Mouse (Mus musculus) common myeloid progenitor, adult 5-6 weeks (primary cell): ENCODE measurements at regions not wholly inside any gene's neighbourhood (a gene's known extent, or its start where the extent isn't known, plus 50 kb on each side); places are given as distances from the start of the nearest gene placed in this dataset.
A peak's percentile ranks its signal among the peaks of the same experiment; 100 is the strongest.

ENCODE experiments used
- ATAC-seq: replicated peaks from 2 replicates; pipeline ENCODE4 v1.8.0; 2016; ENCODE audit warnings: low read depth, mild to moderate bottlenecking, moderate TSS enrichment, inconsistent platforms; ENCODE audit not compliant: poor library complexity, severe bottlenecking

DNA sequence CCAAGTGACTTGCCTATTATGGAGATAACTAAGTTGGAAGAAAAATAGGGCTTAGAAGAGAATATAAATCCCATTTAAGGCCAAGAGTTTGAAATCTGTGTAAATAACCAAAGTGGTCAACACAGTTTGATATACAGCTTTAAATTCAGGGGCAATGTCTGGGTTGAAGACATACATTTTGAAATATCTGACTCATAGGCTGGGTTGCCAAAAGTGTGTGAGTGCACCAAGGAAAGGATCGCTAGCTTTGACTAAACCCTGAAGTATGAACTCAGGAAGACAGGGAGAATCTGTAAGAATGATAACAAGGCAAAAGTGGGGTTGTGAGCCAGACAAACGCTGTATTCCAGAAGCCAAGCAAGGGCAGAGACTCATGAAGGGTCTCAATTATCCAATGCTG is 288.1 kb downstream of the Inhba start:
- no peak for ATAC-seq

GRCm38 (mm10) chr13:16314669-16315068 is 303.0 kb downstream of the Inhba start:
- ATAC-seq = peak; percentile 100

DNA sequence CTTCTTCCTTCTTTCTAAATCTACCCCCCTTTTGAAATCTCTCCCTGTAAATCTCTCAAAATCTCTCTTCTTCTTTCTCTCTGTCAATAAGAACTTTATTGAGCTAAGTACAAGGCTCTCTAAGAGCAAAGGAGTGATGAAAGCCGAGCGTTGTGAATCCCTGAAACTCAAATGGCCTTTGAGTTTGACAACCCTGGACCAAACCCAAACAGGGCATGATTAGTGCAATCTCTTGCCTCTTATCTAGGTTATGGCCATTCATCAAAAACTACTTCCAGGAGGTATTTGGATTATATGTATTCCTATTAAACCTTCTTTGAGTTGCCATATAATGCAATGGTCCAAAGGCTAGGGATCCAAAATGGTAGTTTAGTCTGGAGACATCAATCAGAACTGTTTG is 304.0 kb downstream of the Inhba start:
- no peak for ATAC-seq

- no peak for ATAC-seq
Measured at GRCm38 (mm10) chr13:16316581-16316980, 304.9 kb downstream of the Inhba start.

- no peak for ATAC-seq
Measured at GRCm38 (mm10) chr13:16317412-16317811, 305.8 kb downstream of the Inhba start.

GRCm38 (mm10) chr13:16320392-16320791 is 308.7 kb downstream of the Inhba start:
- no peak for ATAC-seq

DNA sequence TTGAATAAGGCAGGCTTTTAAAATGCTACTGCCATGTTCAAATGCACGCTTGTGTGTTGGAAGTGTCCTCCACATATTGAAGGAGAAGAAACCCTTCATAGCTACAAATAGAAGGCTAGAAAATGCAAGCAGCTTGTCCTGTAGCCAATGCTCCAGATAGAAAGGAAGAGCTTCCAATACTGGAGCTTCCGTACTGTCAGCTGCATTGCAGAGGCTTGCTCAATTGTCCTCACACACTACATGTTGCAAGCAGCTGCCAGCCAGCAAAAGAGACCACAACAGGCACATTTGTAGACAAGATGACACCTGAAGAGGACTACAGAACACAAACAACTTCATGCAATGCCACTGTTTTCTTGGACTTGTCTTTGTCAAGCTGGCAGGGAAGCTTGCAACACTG is 314.0 kb downstream of the Inhba start:
- ATAC-seq = no peak

GRCm38 (mm10) chr13:16341727-16342126 is 330.1 kb downstream of the Inhba start:
- ATAC-seq = no peak

GRCm38 (mm10) chr13:16342171-16342570 is 330.5 kb downstream of the Inhba start:
- no peak for ATAC-seq

DNA sequence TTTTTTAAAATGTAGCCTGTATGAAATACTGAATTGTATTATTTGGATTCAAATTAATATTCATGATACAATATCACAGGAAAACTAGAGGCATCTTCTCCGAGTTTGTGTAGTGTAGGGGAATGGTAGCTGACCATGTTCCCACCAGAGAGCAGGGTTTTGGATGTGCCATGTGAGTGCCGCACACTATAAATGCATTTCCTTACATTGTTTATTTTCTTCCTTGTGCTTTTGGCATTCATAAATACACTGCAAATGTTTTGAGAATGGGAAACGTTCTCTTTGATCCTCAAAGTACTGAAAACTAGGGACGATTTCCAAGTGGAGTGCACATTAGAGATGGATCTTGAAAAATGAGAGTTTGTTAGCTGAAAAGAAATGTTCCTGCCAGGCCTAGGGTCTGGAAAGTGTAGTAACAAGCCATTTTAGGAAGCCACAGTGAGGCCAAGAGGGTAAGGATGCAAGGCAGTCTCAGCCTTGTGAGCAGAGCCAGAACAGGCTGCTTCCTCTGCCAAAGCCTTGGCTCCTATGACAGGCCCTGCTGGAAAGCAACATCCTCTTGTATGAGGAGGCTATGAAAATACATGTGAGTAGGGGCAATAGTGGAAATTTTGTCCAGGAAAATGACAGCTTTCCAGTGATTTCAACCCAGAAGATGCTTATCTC is 331.8 kb downstream of the Inhba start:
- ATAC-seq = no peak

DNA sequence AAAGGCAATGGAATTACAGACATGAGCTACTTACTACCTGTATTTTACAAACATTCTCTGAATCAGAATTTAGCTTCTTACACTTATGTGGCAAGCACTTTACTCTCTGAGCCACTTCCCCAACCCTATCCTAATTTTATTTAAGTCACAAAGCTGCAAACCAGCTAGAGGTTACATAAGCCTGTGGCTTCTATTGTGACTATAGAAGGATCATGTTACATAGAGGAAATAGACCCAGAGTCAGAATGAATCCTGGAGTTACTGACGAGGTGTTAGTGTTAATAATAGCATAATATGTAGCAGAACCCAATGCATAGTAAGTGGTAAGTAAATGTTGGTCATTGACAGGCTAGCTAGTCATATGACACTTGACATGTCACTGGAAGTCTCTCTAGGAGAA is 337.7 kb downstream of the Inhba start:
- peak; percentile 92 for ATAC-seq

DNA sequence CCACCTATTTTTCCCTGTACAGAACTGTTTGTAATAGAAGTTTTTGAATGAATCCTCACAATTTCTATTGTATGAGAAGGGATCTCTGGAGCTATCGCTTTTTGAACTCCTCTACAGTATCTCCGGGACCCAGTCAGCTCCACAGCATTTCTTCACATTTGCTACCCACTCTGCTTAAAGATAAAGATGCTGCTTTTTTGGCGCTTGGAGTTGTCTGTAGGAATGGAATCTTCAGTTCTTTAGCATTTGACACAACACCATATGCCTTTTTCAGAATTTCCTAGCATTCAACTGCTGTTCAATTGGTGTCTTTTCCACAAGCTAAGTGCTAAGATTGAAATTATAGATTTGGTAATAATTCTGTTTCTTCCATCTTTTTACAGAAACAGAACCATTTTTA is 338.4 kb downstream of the Inhba start:
- no peak for ATAC-seq

- no peak for ATAC-seq
Measured at GRCm38 (mm10) chr13:16355316-16355715, 343.7 kb downstream of the Inhba start.

DNA sequence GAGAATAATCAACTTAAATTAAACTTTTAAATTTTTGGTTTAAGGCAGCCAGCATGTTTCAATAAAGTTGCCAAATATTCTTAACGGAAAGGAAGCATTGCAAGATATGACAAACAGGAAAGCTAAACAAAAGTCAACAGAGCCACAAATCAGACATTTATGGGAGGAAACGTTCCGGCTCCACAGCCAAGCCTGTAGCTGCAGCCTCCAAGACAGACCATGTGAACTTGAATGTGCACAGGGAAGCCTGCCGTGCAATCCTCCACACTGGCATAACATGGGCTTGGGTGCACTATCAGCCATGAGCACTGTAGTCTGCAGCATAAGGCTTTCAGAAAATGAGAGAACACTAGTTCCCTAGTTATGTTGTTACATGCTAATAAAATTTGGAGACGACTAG is 367.8 kb downstream of the Inhba start:
- no peak for ATAC-seq

DNA sequence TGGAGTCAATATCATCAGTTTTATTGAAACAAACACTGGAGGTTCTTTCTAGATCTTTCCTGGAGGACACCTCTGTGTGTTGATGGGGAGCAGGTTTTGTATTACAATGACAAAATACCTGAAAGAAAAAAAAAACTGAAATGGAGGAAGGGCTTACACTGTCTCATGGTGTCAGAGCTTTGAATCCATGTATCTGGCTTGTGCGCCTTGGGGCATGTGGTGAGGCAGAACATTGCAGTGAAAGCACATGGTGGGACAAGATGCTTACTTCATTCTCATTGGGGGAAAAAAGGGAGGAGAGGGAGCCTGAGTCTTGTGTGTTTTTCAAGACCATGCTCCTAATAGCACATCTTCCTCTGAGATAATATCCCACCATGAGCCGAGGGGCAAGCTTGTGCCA is 368.3 kb downstream of the Inhba start:
- ATAC-seq = no peak

GRCm38 (mm10) chr13:16382936-16383511 is 371.4 kb downstream of the Inhba start:
- ATAC-seq = no peak

- no peak for ATAC-seq
Measured at GRCm38 (mm10) chr13:16416356-16417019, 404.8 kb downstream of the Inhba start.

DNA sequence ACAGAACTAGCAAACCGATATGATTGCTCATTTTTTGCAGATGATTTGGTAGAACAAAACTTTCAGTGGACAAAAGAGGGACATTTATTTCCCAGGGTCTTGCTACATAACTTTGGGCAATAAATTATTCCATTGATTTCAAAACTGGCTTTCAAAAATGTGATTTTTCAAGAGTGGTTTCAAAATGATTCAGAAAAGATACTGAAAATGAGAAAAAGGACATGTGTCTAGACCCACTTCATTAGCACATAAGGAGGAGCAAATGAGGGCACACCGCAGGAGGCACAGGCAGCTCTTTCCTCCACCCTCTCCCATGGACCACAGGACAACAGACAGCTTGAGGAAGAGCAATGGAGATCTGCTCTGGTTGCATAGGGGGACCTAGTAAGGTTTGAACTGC is 412.5 kb downstream of the Inhba start:
- no peak for ATAC-seq

- no peak for ATAC-seq
Measured at GRCm38 (mm10) chr13:16435436-16435835, 423.8 kb downstream of the Inhba start.

DNA sequence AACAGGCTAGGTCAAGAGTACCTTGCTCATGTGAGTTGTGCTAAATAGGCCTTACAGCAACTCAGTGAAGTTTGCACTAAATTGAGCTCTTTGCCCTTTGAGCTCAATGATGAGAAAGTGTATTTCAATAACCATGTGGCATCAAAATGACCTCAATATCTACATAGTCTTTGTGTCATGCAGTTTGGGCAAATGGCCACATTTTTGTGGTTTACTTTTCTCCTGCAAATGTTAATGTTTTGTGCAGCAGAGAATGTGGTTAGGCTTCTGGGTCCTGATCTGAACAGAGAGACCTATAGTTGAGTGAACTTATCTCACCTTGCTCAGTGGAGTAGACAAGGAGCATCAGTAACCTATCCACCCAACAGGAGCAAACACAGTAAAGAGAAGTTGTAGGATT is 441.6 kb downstream of the Inhba start:
- ATAC-seq = no peak

GRCm38 (mm10) chr13:16459743-16460142 is 448.1 kb downstream of the Inhba start:
- ATAC-seq = peak; percentile 95

DNA sequence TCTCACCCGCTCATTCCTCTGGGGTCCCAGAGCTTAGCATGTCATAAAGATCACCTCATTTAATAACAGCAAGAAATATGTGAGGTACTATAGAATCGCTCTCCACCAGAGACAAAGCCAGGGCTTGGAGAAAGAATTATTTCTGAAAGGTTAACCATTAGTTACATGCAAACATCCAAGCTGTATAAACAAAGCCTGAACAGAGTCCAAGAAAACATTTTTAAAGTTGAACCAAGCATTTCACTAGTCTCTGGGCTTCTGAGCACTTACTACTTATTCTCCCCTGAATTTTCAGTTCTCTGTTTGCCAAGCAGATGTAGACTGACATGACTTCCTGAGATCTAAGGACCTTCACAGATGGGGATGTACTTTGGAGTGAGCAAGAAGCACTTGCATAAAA is 450.0 kb downstream of the Inhba start:
- ATAC-seq = no peak
